Mouse (Mus musculus) stomach, postnatal 0 days (tissue): Measurements from ENCODE around the gene Upp2. TPM values are rescaled to one million over a fixed set of nuclear protein-coding genes. Genes with fewer than 3 reads are reported as not detected.
A peak's percentile ranks its signal among the peaks of the same experiment; 100 is the strongest.

Experiments used
- ATAC-seq: fragments of 200-750 bp; cut with Nextera tagmentation; 2 replicates; pipeline ENCODE4 v1.8.0; 2017; ENCODE audit not compliant: low FRiP score, low TSS enrichment
- DNase-seq: peaks from one replicate; pipeline ENCODE4 v3.0.0-alpha.2; 2016; ENCODE audit warnings: low spot score
- H3K27ac ChIP-seq: fragments of 300-500 bp; sonication (generic); replicated peaks from 2 replicates; pipeline ENCODE4 v1.5.1; 2014; ENCODE audit warnings: mild to moderate bottlenecking, control low read depth
- H3K27me3 ChIP-seq: fragments of 300-500 bp; sonication (generic); 2 replicates; pipeline ENCODE4 v1.6.1; 2014; ENCODE audit warnings: low read length; ENCODE audit not compliant: control insufficient read depth, insufficient read depth
- H3K36me3 ChIP-seq: fragments of 300-500 bp; sonication (generic); 2 replicates; pipeline ENCODE4 v1.6.1; 2014; ENCODE audit warnings: low read length, mixed read lengths; ENCODE audit not compliant: control insufficient read depth, insufficient read depth
- H3K4me1 ChIP-seq: fragments of 300-500 bp; sonication (generic); replicated peaks from 2 replicates; pipeline ENCODE4 v1.6.1; 2014; ENCODE audit warnings: antibody characterized with exemption; ENCODE audit not compliant: control insufficient read depth, insufficient read depth
- H3K4me2 ChIP-seq: fragments of 300-500 bp; sonication (generic); replicated peaks from 2 replicates; pipeline ENCODE4 v1.6.1; 2014; ENCODE audit warnings: low read depth, mild to moderate bottlenecking, control low read depth, moderate library complexity
- H3K4me3 ChIP-seq: fragments of 300-500 bp; sonication (generic); 2 replicates; pipeline ENCODE4 v1.5.1; 2014; ENCODE audit warnings: low read depth, low read length, control low read depth
- H3K9ac ChIP-seq: fragments of 300-500 bp; sonication (generic); 2 replicates; pipeline ENCODE4 v1.6.1; 2014; ENCODE audit warnings: mild to moderate bottlenecking, low read length, control low read depth, mixed read lengths
- H3K9me3 ChIP-seq: fragments of 300-500 bp; sonication (generic); 2 replicates; pipeline ENCODE4 v1.6.1; 2016; ENCODE audit warnings: low read length; ENCODE audit not compliant: control insufficient read depth
- CTCF ChIP-seq: IDR thresholded peaks from 2 replicates; pipeline ENCODE4 v1.5.1; 2016; ENCODE audit warnings: antibody characterized with exemption, low read depth, mild to moderate bottlenecking, moderate library complexity
- EP300 ChIP-seq: optimal IDR thresholded peaks from 2 replicates; pipeline ENCODE3; 2016; ENCODE audit warnings: antibody characterized with exemption
- WGBS: fragments of 180-500 bp; shearing (Covaris S2); extraction: QIAGEN DNeasy Blood & Tissue Kit; methylation state at CpG from one replicate; pipeline ENCODE4 v1.1.7; 2014; 5-methylcytosine and 5-hydroxymethylcytosine counted together
- polyA plus RNA-seq: library from polyadenylated mRNA; unstranded; fragments of >200 nt; fragmentation: Nextera tagmentation; extraction: Ambion mirVana; gene quantifications from 2 replicates; pipeline ENCODE4 v1.2.1, GENCODE M21; 2015

The Upp2 gene
- polyA plus RNA-seq, 1 experiment from 2014 or later = 6.1 TPM

- no peaks in the 10 kb centered on the region for H3K27me3 ChIP-seq
- no peak overlapping the region for H3K4me2 ChIP-seq
- H3K4me1 ChIP-seq = 0 out of 2 replicates have a peak, but pooled peaks cover 3% of the 10 kb centered on the region
- H3K9ac ChIP-seq = no peak overlapping the region
- H3K4me3 ChIP-seq = no peak overlapping the region
- H3K9me3 ChIP-seq = no peaks in the 10 kb centered on the region
- peak; percentile 76; the same call in 1 of the 2 replicates for ATAC-seq
- DNase-seq = peak; percentile 39
- no peaks in the 10 kb centered on the region for H3K36me3 ChIP-seq
- no peak overlapping the region for H3K27ac ChIP-seq
- WGBS = 56% methylated on average over 4 of the region's 4 CpGs
- no peak for TF ChIP-seq EP300
- no peak for TF ChIP-seq CTCF
Observed at GRCm38 (mm10) chr2:58842443-58842842, 275.3 kb downstream of the Upp2 start.

Other genes with a start within 250 kb of the Upp2 start
- gene Acvr1c, start 209.4 kb upstream of the Upp2 start, polyA plus RNA-seq = 1.6 and 1.7 TPM in 2 replicates
- not detected in 2 replicates for gene Gm17409, start 97.2 kb upstream of the Upp2 start, polyA plus RNA-seq
- 5.0 and 5.1 TPM in 2 replicates for gene Acvr1, start 141 bp upstream of the Upp2 start, polyA plus RNA-seq